Mouse (Mus musculus) kidney, adult 9 months (tissue): Measurements from ENCODE around the gene Ccnd3.

ENCODE experiments used
- DNase-seq: peaks from one replicate; pipeline ENCODE4 v3.0.0; 2022

Gene Ccnd3

DNA sequence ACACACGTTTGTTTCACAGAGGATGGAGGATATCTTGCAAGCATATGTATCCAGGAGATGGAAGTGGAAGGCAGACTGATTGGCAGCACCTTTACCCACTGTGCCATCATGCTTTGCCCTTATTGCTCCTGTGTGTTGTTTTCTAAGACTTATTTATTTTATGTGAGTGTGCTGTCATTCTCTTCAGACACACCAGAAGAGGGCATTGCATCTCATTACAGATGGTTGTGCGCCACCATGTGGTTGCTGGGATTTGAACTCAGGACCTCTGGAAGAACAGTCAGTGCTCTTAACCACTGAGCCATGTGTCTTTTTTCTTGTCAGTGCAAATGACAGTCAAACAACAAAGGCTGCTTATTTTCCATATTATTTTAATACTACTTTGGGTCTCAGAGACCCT, 122.9 kb downstream of the Ccnd3 start:
- DNase-seq = no peak

- peak; percentile 95 for DNase-seq
These were observed 124.2 kb downstream of the Ccnd3 start for GRCm38 (mm10) chr17:47628851-47629676.

DNA sequence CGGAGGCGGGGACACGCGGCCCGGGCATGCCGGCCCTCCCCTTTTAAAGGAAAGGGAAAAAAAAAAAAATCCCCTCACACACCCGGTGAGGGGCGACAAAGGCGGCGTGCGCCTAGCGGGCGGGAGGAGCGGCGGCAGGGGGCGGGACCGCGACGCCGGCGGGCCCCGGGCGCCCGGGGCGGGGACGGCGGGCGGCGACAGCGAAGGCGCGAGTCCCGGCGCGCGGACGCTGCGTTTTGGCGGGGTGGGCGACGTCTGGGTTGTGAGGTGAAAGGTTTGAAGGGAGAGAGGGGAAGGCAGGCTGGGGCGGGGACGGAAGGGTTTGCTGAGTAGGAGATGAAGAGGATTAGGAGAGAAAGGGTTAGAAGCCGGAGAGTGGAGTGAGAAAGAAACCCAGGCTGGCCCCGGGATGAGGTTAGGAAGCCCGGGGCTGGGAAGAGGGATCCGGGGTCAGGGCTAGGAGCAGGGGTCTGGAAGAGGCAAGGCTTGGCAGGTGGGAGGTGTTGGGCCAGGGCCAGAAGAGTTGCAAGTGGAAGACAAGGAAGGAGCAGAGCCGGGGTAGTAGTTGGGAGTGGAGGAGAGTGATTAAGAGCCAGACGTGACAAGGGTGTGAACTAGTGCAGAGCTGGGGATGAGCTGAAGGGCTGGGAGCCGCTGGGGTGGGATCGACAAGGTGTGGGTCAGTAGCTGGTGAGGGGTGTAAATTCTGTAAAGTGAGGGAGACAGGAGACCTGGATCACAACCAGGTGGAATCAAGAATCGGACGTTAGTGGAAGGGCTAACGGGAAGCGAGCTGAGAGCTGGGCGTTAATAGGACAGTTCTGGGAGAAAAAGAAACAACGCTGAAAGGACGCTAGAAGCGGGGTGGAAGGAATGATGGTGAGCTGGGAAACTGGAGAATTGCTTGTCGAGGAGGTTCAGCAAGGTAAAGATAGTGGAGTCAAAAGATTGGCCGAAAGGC, 125.1 kb downstream of the Ccnd3 start:
- peak; percentile 40 for DNase-seq

- DNase-seq = no peak
These were observed 125.8 kb downstream of the Ccnd3 start, which contains the start of gene Usp49 for GRCm38 (mm10) chr17:47630678-47631065. Gene Usp49 (plus strand): TSS chr17:47630690.

DNA sequence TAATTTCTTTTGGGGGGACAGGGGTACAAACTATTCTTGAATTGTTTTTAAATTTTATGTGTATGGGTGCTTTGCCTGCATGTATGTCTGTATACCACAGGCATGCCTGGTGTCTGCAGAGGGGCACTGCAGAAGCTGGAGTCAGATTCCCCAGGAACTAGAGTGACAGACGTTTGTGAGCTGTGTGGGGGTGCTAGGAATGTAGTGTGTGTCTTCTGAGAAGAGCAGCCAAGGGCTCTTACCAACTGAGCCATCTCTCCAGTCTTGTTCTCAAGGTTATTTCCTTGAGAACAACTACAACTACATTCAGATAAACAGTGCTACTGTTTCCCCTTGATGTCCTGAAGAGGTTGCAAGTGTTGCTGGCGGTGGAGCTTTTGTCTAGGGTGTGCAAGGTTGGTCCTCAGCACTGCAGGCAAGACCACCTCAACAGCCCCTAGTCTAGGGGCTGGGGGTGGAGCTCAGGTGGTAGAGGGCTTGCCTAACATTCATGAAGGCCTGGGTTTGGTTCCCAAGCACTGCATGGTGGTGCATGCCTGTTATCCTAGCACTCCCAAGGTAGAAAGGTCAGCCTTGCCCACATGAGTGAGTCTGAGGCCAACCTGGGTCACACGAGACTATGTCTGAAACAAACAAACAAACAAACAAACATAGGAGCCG, 127.5 kb downstream of the Ccnd3 start:
- DNase-seq = no peak

- DNase-seq = no peak
These were observed 129.3 kb downstream of the Ccnd3 start for GRCm38 (mm10) chr17:47633999-47634770.

DNA sequence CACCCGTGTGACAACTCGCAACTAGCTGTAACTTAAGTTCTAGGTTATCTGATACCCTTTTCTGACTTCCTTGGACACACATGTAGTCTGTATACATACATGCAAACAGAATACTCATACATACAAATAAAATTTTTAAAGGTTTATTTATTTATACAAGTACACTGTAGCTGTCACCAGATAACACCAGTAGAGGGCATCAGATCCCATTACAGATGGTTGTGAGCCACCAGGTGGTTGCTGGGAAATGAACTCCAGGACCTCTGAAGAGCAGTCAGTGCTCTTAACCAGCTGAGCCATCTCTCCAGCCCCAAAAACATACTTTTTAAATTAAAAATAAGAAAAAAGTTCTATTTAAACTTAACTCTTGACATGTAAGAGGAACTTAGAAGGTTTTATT, 138.1 kb downstream of the Ccnd3 start:
- no peak for DNase-seq

GRCm38 (mm10) chr17:47646683-47647082, 141.8 kb downstream of the Ccnd3 start:
- peak; percentile 92 for DNase-seq

- no peak for DNase-seq
These were observed 144.1 kb downstream of the Ccnd3 start for GRCm38 (mm10) chr17:47648966-47649365.
